Mouse (Mus musculus) midbrain, embryonic 13.5 days (tissue): ENCODE results near the gene Wdr91. TPM values are rescaled to one million over a fixed set of nuclear protein-coding genes. Genes with fewer than 3 reads are reported as not detected.

Source experiments
- ATAC-seq: fragments of 200-750 bp; cut with Nextera tagmentation; 2 replicates; pipeline ENCODE4 v1.8.0; 2017; ENCODE audit warnings: mild to moderate bottlenecking, moderate TSS enrichment, moderate library complexity
- H3K27ac ChIP-seq: fragments of 300-500 bp; sonication (generic); 2 replicates; pipeline ENCODE4 v1.5.1; 2015; ENCODE audit warnings: inconsistent platforms, mild to moderate bottlenecking, moderate library complexity
- H3K27me3 ChIP-seq: fragments of 300-500 bp; sonication (generic); 2 replicates; pipeline ENCODE4 v1.6.1; 2015; ENCODE audit warnings: mild to moderate bottlenecking, inconsistent platforms
- H3K36me3 ChIP-seq: fragments of 300-500 bp; sonication (generic); 2 replicates; pipeline ENCODE4 v1.6.1; 2015; ENCODE audit warnings: mild to moderate bottlenecking, inconsistent platforms
- H3K4me1 ChIP-seq: fragments of 300-500 bp; sonication (generic); replicated peaks from 2 replicates; pipeline ENCODE4 v1.6.1; 2015; ENCODE audit warnings: inconsistent platforms
- H3K4me2 ChIP-seq: fragments of 300-500 bp; sonication (generic); replicated peaks from 2 replicates; pipeline ENCODE4 v1.6.1; 2015; ENCODE audit warnings: moderate library complexity, mild to moderate bottlenecking, inconsistent platforms
- H3K4me3 ChIP-seq: fragments of 300-500 bp; sonication (generic); replicated peaks from 2 replicates; pipeline ENCODE4 v1.5.1; 2015; ENCODE audit warnings: mild to moderate bottlenecking, inconsistent platforms
- H3K9ac ChIP-seq: fragments of 300-500 bp; sonication (generic); replicated peaks from 2 replicates; pipeline ENCODE4 v1.6.1; 2015; ENCODE audit warnings: mild to moderate bottlenecking, inconsistent platforms
- H3K9me3 ChIP-seq: fragments of 300-500 bp; sonication (generic); 2 replicates; pipeline ENCODE4 v1.6.1; 2016; ENCODE audit warnings: mild to moderate bottlenecking, inconsistent platforms
- WGBS: fragments of 180-500 bp; shearing (Covaris S2); methylation state at CpG from one replicate; pipeline ENCODE4 v1.1.7; 2015; 5-methylcytosine and 5-hydroxymethylcytosine counted together
- polyA plus RNA-seq: library from polyadenylated mRNA; unstranded; fragments of >200 nt; fragmentation: Nextera tagmentation; extraction: Ambion mirVana; gene quantifications from 2 replicates; pipeline ENCODE4 v1.2.1, GENCODE M21; 2015

Wdr91 gene
- polyA plus RNA-seq, 1 experiment from 2014 or later, result 12.0 TPM

DNA sequence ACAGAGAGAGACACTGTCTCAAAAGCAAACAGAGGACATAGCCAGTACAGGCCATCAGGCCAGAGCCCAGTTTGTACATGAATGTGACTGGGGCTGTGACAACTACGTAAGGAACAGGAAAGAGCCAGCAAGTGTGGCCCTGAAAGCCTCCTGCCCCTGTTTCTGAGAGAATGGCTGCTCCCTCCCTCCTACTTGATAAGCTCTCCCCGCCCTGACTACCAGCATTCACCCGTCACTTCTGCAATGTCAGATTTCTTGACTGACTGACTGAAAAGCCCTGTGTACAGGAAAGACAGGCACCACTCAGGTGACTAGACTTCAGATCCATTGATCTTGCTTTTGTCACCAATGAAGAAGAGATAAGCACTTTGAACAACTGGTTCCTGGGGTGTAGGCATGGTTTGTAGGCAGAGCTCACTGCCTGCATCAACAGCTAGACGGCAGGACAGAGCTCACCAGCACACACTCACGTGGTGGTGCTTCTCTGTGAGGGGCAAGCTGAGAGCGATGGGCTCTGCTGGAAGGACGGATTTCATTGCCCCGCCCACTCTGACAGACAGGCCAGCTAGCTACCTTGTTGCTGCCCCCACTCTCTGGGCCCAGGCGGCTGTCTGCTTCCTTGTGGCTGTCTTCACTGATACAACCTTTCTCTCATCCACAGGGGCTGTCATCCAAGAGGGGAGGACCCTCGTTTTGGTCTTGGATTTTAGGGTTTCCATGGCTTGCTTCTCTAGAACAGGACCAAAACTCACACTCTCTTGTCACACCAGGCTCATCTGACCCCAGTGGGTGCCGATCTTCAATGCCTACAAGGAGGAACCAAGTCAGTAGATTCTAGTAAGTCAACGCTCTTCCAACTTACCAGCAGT is 34.5 kb downstream of the Wdr91 start:
- no peak for ATAC-seq
- no peak overlapping the region for H3K27ac ChIP-seq
- peak overlapping the region; percentile 66; the same call in 1 of the 2 replicates for H3K4me3 ChIP-seq
- H3K36me3 ChIP-seq, result peaks cover 16% of the 10 kb centered on the region
- peaks cover 20% of the 10 kb centered on the region for H3K4me1 ChIP-seq
- H3K9me3 ChIP-seq, result no peaks in the 10 kb centered on the region
- peak overlapping the region; percentile 73 for H3K4me2 ChIP-seq
- no peaks in the 10 kb centered on the region for H3K27me3 ChIP-seq
- H3K9ac ChIP-seq, result peak overlapping the region; percentile 84
- WGBS, result 58% methylated on average over 12 of the region's 12 CpGs

DNA sequence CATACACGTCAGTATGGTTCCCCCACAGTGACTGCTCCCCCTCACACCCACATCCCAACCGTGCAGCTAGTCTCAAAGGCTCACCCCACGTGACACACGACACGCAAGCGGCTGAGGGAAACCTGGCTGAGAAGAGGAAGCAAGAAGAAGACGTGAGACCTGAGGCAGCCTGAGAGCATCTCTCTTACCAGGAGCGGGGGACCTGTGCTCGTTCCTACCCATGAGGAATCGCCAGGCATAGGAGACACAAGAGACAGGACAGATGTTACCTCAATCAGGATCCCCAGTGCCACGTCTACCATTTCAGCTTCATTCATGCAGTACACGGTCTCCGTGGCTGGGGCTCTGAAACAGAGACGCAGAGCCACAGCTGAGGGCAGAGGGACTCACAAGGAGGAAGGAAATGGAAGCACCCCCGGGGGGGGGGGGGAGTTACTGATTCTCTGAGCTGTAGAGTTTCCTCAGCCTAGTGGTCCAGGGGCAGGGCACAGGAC is 35.4 kb downstream of the Wdr91 start:
- Histone ChIP-seq H3K4me3 (no peak overlapping the region), H3K9me3 (no peaks in the 10 kb centered on the region), H3K36me3 (peaks cover 9% of the 10 kb centered on the region; the same call in 1 of the 2 replicates), H3K27me3 (no peaks in the 10 kb centered on the region), H3K4me2 (no peak overlapping the region), H3K4me1 (peaks cover 20% of the 10 kb centered on the region), H3K27ac (no peak overlapping the region), H3K9ac (no peak overlapping the region)
- WGBS, result 90% methylated on average over 15 of the region's 15 CpGs
- no peak for ATAC-seq

DNA sequence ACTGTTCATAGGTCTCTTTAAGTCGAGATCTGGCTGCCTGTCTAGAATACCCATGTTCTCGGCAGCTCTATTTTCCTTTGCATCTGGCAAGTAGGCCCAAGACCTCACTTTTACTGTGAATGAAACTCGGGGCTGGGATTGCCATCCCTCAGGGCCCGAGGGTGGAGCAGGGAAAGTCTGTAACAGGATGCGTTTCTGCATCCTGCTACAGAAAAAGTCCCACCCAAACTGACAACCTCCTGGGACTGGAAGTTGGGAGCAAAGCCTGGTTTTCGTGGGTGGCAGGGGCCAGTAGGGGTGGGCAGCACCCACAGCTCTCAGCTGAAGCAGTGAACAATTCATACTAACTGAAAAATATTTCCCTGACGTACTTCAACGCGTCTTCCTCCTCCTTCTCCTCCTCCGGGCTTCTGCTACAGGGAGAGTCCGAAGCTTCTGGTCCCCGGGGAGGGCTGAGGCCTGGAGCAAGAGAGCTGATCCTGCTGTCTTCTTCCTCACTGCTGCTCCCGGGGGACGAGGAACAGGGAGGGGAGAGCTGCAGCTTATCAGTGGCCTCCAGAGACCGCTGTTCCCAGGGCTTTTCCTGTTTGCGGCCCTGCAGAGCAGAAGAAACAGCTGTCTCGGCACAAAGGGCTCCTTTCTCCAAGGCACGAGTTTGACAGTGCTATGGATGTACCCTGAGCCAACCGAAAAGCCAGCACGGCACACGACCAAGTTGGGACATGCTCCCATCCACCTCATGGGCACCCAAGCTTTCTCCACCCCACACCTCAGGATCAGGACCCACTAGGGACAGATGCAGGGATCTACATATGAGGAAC is 36.4 kb downstream of the Wdr91 start:
- H3K4me2 ChIP-seq, result no peak overlapping the region
- no peak overlapping the region for H3K27ac ChIP-seq
- H3K36me3 ChIP-seq, result peaks cover 9% of the 10 kb centered on the region; the same call in 1 of the 2 replicates
- 75% methylated on average over 21 of the region's 21 CpGs for WGBS
- H3K4me3 ChIP-seq, result no peak overlapping the region
- H3K27me3 ChIP-seq, result no peaks in the 10 kb centered on the region
- peaks cover 20% of the 10 kb centered on the region for H3K4me1 ChIP-seq
- no peak for ATAC-seq
- no peaks in the 10 kb centered on the region for H3K9me3 ChIP-seq
- H3K9ac ChIP-seq, result peak overlapping the region; percentile 41; the same call in 1 of the 2 replicates

DNA sequence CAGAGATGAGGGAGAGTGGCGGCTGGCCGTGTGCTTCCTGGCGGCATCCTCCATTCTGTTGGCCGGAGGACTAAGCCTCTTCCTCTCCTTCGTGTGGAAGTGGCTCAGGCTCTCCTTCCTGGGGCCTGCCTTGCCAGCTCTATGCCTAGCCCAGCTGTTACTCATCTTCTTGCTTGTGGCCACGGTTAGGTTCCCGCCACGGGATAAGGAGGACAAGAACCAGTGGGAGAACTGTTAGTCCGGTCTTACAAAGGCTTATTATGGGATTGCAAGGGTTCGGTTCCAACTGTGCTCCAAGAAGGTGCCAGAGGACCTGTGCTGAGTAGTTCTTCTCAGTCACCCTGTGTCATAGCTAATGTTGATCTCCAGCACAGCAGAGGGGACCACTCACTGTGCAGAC is 37.8 kb downstream of the Wdr91 start:
- H3K9ac ChIP-seq, result no peak overlapping the region
- H3K27ac ChIP-seq, result no peak overlapping the region
- peaks cover 13% of the 10 kb centered on the region for H3K4me1 ChIP-seq
- no peaks in the 10 kb centered on the region for H3K27me3 ChIP-seq
- WGBS, result 88% methylated on average over 10 of the region's 10 CpGs
- H3K4me3 ChIP-seq, result no peak overlapping the region
- H3K36me3 ChIP-seq, result peaks cover 9% of the 10 kb centered on the region; the same call in 1 of the 2 replicates
- H3K4me2 ChIP-seq, result no peak overlapping the region
- no peaks in the 10 kb centered on the region for H3K9me3 ChIP-seq
- no peak for ATAC-seq

DNA sequence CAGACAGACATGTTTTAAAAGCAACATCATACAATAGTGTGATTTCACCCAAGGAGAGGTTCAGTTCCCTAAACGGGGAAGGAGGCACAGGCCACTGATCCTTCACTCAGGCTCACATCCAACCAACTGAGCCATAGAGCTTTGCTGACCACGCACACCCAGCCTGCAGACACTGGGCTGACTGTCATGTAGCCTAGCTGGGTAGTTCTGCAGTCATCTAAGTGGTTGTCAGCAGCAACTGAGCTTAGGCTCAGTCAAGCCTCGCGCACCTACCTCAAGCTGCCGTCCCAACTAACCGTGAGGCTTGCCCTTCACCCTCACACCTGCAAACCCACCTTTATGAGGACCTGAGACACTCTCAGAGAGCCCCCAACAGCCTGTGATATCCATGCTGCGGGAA is 38.7 kb downstream of the Wdr91 start:
- peaks cover 9% of the 10 kb centered on the region; the same call in 1 of the 2 replicates for H3K36me3 ChIP-seq
- H3K9me3 ChIP-seq, result no peaks in the 10 kb centered on the region
- H3K9ac ChIP-seq, result no peak overlapping the region
- no peaks in the 10 kb centered on the region for H3K27me3 ChIP-seq
- no peak overlapping the region for H3K27ac ChIP-seq
- no peak overlapping the region for H3K4me2 ChIP-seq
- ATAC-seq, result no peak
- WGBS, result 92% methylated on average over 7 of the region's 7 CpGs
- H3K4me3 ChIP-seq, result no peak overlapping the region
- H3K4me1 ChIP-seq, result peaks cover 12% of the 10 kb centered on the region

DNA sequence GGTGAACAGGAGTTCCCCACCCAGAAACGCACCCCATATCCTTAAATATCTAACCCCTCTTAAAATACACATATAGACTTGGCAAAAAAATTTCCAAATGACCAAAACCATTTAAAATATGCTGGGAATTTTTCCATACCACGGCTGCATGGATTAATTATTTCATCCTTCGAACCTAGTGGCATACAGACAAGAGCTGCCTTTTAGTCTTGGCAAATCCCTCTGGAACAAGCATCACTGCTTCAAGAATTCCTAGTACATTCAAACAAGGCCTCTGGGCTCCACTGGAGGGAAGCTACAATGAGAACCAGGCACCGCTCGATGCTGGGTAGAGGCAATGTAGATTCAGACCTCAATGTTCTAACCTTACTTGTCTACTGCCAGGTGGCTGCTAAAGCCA is 40.0 kb downstream of the Wdr91 start:
- Histone ChIP-seq H3K36me3 (peaks cover 9% of the 10 kb centered on the region; the same call in 1 of the 2 replicates), H3K27ac (no peak overlapping the region), H3K27me3 (no peaks in the 10 kb centered on the region), H3K9me3 (no peaks in the 10 kb centered on the region), H3K4me1 (peaks cover 8% of the 10 kb centered on the region; the same call in 1 of the 2 replicates), H3K4me2 (no peak overlapping the region), H3K4me3 (no peak overlapping the region), H3K9ac (no peak overlapping the region)
- no peak for ATAC-seq
- 80% methylated on average over 5 of the region's 5 CpGs for WGBS

DNA sequence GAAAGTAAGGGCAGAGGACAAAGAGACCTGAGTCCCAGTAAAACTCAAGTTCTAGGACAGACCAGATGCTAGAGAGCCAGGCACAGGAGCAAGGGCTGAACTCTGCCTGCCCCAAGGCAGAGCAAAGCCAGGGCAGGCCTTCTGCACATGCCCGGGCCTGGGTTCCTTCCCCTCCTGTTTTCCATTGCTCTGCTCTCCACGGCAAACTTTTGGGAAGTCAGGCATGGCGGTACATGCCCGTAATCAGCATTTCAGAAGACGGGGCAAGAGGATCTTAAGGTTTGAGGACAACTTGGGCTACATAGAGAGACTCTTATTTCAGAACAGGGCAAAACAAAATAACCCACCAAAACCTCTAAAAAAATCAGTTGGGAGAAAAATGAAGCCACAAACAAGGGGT is 40.5 kb downstream of the Wdr91 start:
- Histone ChIP-seq H3K27me3 (no peaks in the 10 kb centered on the region), H3K27ac (no peak overlapping the region), H3K4me1 (peaks cover 8% of the 10 kb centered on the region; the same call in 1 of the 2 replicates), H3K4me2 (no peak overlapping the region), H3K9ac (no peak overlapping the region), H3K36me3 (peaks cover 6% of the 10 kb centered on the region; the same call in 1 of the 2 replicates), H3K4me3 (no peak overlapping the region), H3K9me3 (no peaks in the 10 kb centered on the region)
- WGBS, result 82% methylated on average over 5 of the region's 5 CpGs
- no peak for ATAC-seq

DNA sequence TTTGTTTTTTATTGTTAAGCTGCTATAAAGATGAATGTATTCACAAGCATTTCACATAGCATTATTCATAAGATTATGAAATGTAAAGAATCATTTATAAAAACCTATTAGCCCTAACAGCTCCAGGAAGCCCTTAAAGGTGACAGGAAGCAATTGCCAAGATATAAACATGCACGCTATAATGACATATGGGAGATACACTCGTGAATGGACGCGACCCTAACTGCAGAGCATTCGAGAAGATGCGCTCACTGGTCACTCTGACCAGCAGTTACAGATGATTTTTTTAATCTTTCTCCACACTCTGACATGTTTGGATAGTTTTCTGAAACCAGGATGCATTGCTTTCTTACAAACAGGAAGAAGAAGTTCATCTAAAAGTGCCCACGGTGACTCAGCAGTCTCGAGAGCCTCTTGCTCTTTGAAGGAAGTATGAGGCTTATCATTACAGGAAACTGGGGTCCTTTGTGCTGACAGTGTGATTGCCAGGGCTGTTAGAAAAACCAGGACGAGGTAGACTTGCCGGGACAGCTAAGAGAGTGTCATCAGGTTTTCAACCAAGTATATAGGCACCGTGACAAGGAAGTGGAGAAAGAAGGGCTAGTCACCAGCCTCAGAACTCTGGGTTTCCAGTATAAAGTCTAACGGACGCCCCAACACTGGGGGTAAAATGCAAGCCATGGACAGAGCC is 41.3 kb downstream of the Wdr91 start:
- ATAC-seq, result no peak
- 87% methylated on average over 13 of the region's 13 CpGs for WGBS
- H3K9me3 ChIP-seq, result no peaks in the 10 kb centered on the region

DNA sequence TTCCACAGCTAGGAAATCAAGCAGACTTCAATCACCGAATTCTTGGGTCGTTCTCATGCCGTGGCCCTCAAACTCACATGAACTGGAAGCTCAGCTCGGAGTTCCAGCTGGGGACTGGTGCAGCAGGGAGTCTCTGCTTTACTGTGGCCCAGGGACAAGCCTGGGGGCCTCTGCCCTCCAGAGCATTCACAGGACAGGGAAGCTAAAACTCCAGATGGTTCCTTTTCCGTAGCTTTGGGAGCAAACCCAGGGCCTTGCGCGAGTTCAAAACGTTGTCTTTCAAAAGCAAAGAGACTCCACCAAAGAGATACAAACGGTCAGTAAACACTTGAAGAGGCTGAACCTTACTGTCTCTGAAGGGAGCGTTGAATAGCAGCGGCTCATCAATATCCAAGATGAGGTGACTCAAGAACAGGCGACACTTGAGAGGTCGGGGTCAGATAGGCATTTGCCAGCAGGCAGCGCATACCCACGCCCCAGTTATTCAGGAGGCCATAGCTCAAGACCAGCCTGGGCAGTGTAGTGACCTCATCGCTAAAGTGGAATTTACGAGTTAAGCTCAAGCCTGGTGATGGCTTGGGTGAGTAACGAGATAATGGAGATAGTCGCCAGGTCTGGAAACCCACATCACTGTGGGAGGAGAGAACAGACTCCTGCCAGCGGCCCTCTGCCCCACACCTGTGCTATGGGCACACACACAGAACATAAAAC is 42.0 kb downstream of the Wdr91 start:
- peaks cover 8% of the 10 kb centered on the region; the same call in 1 of the 2 replicates for H3K4me1 ChIP-seq
- no peak for ATAC-seq
- H3K9me3 ChIP-seq, result no peaks in the 10 kb centered on the region
- WGBS, result 84% methylated on average over 20 of the region's 20 CpGs
- no peak overlapping the region for H3K4me2 ChIP-seq
- peaks cover 3% of the 10 kb centered on the region; the same call in 1 of the 2 replicates for H3K36me3 ChIP-seq
- H3K4me3 ChIP-seq, result no peak overlapping the region
- H3K9ac ChIP-seq, result no peak overlapping the region
- no peak overlapping the region for H3K27ac ChIP-seq
- H3K27me3 ChIP-seq, result no peaks in the 10 kb centered on the region

More for the DNA sequence above, 41.3 kb downstream of the Wdr91 start:
- Histone ChIP-seq H3K36me3 (peaks cover 6% of the 10 kb centered on the region; the same call in 1 of the 2 replicates), H3K4me2 (no peak overlapping the region), H3K4me3 (no peak overlapping the region), H3K4me1 (peaks cover 8% of the 10 kb centered on the region; the same call in 1 of the 2 replicates), H3K27ac (no peak overlapping the region), H3K27me3 (no peaks in the 10 kb centered on the region), H3K9ac (no peak overlapping the region)

DNA sequence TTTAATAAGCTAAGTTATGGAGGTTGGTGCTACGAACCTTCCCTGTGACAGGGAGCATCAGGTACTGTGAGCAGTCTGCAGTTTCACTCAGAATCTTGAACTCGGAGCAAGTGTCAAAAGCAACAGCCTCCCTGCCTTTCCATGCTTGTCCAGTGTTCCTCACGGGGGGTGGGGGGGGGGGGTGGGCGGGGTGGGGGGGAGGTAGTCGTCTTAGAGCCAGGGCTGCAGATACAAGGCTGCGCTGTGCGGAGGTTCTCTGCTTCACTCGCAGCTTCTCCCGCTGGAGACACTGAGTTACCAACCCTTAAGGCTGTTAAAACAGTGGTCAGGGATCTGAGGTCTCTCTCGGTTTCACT is 42.7 kb downstream of the Wdr91 start:
- Histone ChIP-seq H3K27me3 (no peaks in the 10 kb centered on the region), H3K9ac (no peak overlapping the region), H3K4me3 (no peak overlapping the region), H3K36me3 (peaks cover 3% of the 10 kb centered on the region; the same call in 1 of the 2 replicates), H3K9me3 (no peaks in the 10 kb centered on the region), H3K4me2 (no peak overlapping the region), H3K27ac (no peak overlapping the region), H3K4me1 (peaks cover 8% of the 10 kb centered on the region; the same call in 1 of the 2 replicates)
- no peak for ATAC-seq
- 77% methylated on average over 10 of the region's 10 CpGs for WGBS
